Mouse (Mus musculus) frontal cortex, postnatal 36 days (tissue): ENCODE measurements around the gene Wdr89.
A peak's percentile ranks its signal among the peaks of the same experiment; 100 is the strongest.

Source experiments
- DNase-seq, 2 experiments: peaks; one replicate each; pipeline ENCODE4 v3.0.0; 2022; ENCODE audit warnings: low spot score in 2 of 2

Gene Wdr89

DNA sequence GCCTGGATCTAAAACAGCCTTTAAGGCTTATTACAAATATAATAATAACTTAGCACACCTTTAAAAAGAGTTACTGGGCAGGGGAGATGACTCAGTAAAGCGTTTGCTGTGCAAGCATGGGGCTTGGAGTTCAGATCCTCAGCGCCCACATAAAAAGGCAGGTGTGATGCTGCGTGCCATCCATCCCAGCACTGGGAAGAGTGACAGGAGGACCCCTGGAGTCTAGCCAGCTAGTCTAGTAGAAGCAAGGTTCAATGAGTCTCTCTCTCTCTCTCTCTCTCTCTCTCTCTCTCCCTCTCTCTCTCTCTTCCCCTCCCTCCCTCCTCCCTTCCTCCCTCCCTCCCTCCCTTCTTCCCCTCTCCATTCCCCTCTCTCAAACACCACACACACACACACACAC lies 53.8 kb downstream of the Wdr89 start:
- no peak for DNase-seq

DNA sequence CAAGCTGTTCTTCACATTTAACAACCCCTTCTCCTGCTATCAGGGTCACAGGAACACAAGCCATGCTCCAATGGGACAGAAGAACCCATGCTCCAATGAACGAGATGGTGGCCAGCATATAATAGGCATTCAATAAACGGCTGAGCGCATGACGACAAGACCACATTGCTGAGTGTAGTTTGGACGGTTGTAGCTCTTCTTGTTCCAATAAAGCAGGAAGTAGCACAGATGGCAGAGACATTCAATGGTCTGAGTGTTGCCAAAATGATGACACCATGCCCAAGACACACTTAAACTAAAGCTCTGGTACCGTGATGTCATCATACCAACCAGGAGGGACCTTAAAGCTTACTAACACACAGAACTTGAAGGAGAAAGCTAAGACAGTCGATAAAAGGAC lies 56.6 kb downstream of the Wdr89 start:
- DNase-seq: no peak

DNA sequence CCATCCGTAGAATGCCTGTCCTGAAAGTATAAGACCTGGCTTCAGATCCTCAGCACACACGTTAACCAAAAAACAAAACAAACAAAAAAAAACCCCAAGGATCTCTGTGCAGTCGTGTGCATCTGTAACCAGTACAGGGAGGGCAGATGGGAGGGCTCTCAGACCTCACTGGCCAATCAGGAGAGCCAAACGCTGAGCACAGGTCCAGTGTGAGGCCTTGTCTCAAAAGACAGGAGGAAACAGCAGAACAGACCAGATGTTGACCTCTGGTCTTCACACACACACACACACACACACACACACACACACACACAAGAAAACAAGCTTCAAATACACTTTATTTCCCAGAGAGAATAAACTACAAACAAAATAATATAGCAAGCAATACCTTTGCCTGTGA lies 69.8 kb downstream of the Wdr89 start:
- DNase-seq: no peak

- no peak for DNase-seq
Measured at GRCm38 (mm10) chr12:75598988-75599387, 70.3 kb downstream of the Wdr89 start.

GRCm38 (mm10) chr12:75597707-75598106 lies 71.6 kb downstream of the Wdr89 start:
- peak in 1 of 2 experiments; percentile 29 for DNase-seq

- DNase-seq: peak; percentile 98
Measured at GRCm38 (mm10) chr12:75596154-75597002, 73.0 kb downstream of the Wdr89 start, which contains the start of gene Ppp2r5e. Gene Ppp2r5e (minus strand): TSS chr12:75596245.

GRCm38 (mm10) chr12:75595291-75596153 lies 73.8 kb downstream of the Wdr89 start:
- peak in 1 of 2 experiments; percentile 22 for DNase-seq

GRCm38 (mm10) chr12:75594404-75594803 lies 74.9 kb downstream of the Wdr89 start:
- DNase-seq: no peak

DNA sequence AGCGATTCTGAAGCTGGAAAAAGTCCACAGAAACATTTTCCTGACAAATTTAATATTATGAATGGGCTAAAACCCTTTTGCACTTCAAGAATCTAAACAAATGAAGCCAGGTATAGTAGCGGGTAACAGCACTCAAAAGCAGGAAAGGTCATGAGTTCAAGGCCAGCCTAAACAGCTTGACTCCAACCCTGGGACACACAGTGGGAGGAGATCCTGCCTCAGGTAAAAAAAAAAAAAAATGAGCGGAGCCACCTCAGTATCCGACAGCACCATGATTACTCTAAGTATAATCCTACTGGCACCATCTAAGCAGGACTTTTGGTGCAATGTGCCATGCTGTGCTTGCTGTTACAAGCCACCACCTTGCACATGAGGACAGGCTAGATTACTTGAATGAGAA lies 75.5 kb downstream of the Wdr89 start:
- no peak for DNase-seq

DNA sequence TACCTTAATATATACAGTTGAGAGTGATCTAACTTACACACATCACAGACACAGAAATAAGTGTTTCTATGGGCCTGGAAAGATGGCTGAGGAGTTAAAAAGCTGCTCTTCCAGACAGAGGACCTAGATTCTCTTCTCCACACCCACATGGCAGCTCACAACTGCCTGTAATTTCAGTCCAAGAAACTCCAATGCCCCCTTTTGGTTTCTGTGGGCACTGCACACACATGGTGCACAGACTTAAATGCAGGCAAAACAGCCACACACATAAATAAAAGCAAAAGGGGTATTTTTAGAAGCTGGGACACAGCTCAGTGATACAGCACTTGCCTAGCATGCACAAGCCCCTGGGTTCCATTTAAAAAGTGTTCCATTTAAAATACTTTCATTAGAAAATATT lies 81.8 kb downstream of the Wdr89 start:
- no peak for DNase-seq

DNA sequence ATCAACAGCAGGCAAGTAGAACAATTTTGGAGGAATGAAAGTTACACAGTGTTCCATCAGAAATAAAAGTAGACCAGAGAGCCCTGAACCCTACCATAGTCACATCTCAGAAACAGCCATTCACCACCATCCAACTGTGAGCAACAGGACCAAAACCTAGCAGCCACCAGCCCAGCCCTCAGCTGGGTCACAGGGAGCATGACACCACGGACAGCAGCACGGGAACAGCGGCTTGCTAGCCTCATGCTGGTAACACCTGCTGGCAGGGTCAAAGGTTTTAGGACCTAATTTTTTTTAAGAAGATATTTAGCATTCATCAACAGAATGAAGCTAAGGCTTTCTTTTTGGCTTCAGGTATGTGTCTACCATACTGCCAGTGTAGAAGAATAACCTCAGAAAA lies 85.6 kb downstream of the Wdr89 start:
- no peak for DNase-seq
